Mouse (Mus musculus): Measurements from ENCODE around the gene 4930595M18Rik. TPM values are rescaled to one million over a fixed set of nuclear protein-coding genes. Genes with fewer than 3 reads are reported as not detected.

4930595M18Rik gene
- total RNA-seq (2012; rRNA removed) = not detected in 2 replicates

- TF ChIP-seq HCFC1 (IDR thresholded peaks at IDR 0.05; ENCODE audit: borderline replicate concordance, insufficient read depth, low read length) = no peak
- no peak for TF ChIP-seq MAFK (IDR thresholded peaks at IDR 0.05; ENCODE audit: insufficient read depth, low read depth, low read length)
- no peak for TF ChIP-seq CHD2 (IDR thresholded peaks at IDR 0.05; ENCODE audit: low read depth, low read length)
- TF ChIP-seq ZC3H11A (IDR thresholded peaks at IDR 0.05; ENCODE audit: borderline replicate concordance, low read depth, low read length) = no peak
- no peak for TF ChIP-seq ZNF384 (IDR thresholded peaks at IDR 0.05; ENCODE audit: low read depth, low read length)
- Histone ChIP-seq H3K27ac (ENCODE audit: insufficient read depth, low read depth, low read length, poor library complexity, severe bottlenecking) (no peak within 1 kb of the TSS), H3K36me3 (ENCODE audit: control insufficient read depth, insufficient read depth, low read length, poor library complexity, severe bottlenecking) (no peaks in the 10 kb centered on the region), H3K9me3 (ENCODE audit: control insufficient read depth, insufficient read depth, low read depth, low read length) (no peaks in the 10 kb centered on the region), H3K4me3 (ENCODE audit: insufficient read depth in 1 of 2, low read depth in 1 of 2, low read length in 2 of 2, poor library complexity in 1 of 2, severe bottlenecking in 1 of 2) (no peak within 1 kb of the TSS), H3K4me1 (ENCODE audit: control insufficient read depth in 2 of 2, insufficient read depth in 2 of 2, low read length in 2 of 2, poor library complexity in 1 of 2) (no peaks in the 10 kb centered on the region), H3K9ac (ENCODE audit: insufficient read depth, low read depth, low read length, poor library complexity, severe bottlenecking) (no peak within 1 kb of the TSS)
- in situ Hi-C loops (cut with MboI; ENCODE audit: low sequenced_read_pairs in 2 of 2, unreplicated experiment in 2 of 2) = no loop called here
- DNase-seq (ENCODE audit: low read depth, low spot score) = no peak
These were observed at the start of gene 4930595M18Rik for GRCm38 (mm10) chrX:81458021-81458420. TSS of gene 4930595M18Rik (minus strand) at chrX:81458121.

DNA sequence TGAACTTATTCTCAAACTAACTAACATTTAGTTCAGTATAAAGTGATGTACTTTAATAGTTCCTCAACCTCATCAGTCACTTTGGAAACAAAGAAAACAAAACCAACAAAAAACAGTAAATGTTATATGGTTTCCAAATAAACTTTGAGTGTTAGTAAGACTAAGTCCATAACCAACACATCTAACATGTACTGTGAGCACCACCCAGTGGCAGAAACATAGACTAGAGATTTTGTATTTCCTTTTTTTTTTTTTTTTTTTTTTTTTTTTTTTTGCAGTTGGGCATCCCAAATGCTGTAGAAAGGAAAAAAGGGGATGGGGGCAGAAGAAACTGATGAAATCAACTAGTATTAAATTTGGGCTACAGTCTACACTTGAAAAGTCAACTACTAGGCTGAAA lies 14.6 kb upstream of the 4930595M18Rik start:
- H3K4me1 ChIP-seq (ENCODE audit: control insufficient read depth in 2 of 2, insufficient read depth in 2 of 2, low read length in 2 of 2, poor library complexity in 1 of 2) = no peaks in the 10 kb centered on the region
- TF ChIP-seq ZC3H11A (IDR thresholded peaks at IDR 0.05; ENCODE audit: borderline replicate concordance, low read depth, low read length) (no peak), MAFK (IDR thresholded peaks at IDR 0.05; ENCODE audit: insufficient read depth, low read depth, low read length) (no peak), CHD2 (IDR thresholded peaks at IDR 0.05; ENCODE audit: low read depth, low read length) (no peak), ZNF384 (IDR thresholded peaks at IDR 0.05; ENCODE audit: low read depth, low read length) (peak; percentile 97), HCFC1 (IDR thresholded peaks at IDR 0.05; ENCODE audit: borderline replicate concordance, insufficient read depth, low read length) (no peak)
- DNase-seq (ENCODE audit: low read depth, low spot score) = peak; percentile 13
- in situ Hi-C loops (cut with MboI; ENCODE audit: low sequenced_read_pairs in 2 of 2, unreplicated experiment in 2 of 2) = no loop called here
- no peaks in the 10 kb centered on the region for H3K36me3 ChIP-seq (ENCODE audit: control insufficient read depth, insufficient read depth, low read length, poor library complexity, severe bottlenecking)
- H3K4me3 ChIP-seq (ENCODE audit: insufficient read depth in 1 of 2, low read depth in 1 of 2, low read length in 2 of 2, poor library complexity in 1 of 2, severe bottlenecking in 1 of 2) = no peak overlapping the region
- H3K9ac ChIP-seq (ENCODE audit: insufficient read depth, low read depth, low read length, poor library complexity, severe bottlenecking) = no peak overlapping the region
- H3K9me3 ChIP-seq (ENCODE audit: control insufficient read depth, insufficient read depth, low read depth, low read length) = no peaks in the 10 kb centered on the region
- H3K27ac ChIP-seq (ENCODE audit: insufficient read depth, low read depth, low read length, poor library complexity, severe bottlenecking) = no peak overlapping the region
